Mouse (Mus musculus) adrenal gland, adult 8-10 months (tissue): ENCODE measurements around the gene Nudt8. TPM values are rescaled to one million over a fixed set of nuclear protein-coding genes. Genes with fewer than 3 reads are reported as not detected.

Experiments
- DNase-seq: peaks from one replicate; pipeline ENCODE4 v3.0.0; 2022
- total RNA-seq, 4 experiments: library from RNA; stranded (reverse); gene quantifications; 2 replicates each; pipeline ENCODE4 v1.2.4; 2022

Nudt8 gene
- total RNA-seq, 4 experiments from 2014 or later = 22.8 to 27.3 (median 24.7) TPM

GRCm38 (mm10) chr19:3988066-3988465 is 12.3 kb upstream of the Nudt8 start:
- DNase-seq = no peak

DNA sequence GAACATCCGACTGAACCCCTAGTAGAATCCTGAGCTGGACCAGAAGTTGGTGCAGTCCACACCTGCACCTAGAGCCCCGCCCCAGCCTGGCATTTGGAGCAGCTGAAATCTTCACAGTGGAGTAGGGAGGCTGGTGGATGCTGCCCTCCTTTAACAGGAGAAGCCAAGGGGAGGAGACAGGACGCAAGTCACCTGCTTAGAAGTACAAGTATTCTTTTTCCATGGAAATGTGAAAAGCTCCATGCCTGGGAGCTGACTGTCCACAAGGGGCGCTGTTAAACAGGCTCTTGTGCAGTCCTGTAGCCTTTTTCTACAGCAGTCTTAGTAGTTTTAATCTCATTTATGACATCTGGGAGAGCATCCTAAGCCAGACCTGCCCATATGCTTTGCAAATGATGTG is 11.6 kb upstream of the Nudt8 start:
- no peak for DNase-seq

DNA sequence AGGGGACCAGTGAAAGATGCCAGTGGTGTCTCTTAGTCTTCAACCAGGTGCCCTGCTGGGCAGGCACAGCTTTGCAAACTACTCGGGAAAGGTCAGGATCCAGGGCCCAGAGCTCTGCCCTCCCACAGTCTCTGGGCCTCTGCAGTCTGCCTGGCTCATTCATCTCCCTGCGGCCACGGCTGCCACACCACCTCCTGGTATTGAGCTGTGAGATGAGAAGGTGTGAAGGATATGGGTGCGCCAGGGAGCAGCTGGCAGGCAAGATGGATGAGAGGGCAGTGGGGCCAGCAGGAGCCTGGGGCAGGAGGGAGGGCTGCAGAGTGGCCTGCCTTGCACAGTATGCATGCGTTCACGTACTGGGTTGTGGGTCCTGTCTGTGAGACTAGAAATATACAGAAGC is 9.6 kb upstream of the Nudt8 start:
- no peak for DNase-seq

DNA sequence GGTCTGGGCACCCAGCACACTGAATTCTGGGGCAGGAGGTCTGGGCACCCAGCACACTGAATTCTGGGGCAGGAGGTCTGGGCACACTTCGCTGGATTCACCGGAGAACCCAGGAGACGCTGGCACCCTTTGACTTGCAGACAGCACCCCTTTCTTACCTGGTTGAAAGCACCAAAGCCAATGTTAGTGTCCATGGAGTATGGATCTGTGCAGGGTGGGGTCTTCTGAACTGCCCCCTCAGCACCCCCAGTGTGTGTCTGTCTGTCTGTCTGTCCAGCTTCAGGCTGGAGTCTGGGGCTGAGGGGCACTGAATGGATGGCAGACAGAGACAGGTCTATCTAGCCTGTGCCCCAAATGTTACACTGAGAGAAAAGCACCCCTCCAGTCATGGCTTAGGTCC is 8.8 kb upstream of the Nudt8 start:
- no peak for DNase-seq

DNA sequence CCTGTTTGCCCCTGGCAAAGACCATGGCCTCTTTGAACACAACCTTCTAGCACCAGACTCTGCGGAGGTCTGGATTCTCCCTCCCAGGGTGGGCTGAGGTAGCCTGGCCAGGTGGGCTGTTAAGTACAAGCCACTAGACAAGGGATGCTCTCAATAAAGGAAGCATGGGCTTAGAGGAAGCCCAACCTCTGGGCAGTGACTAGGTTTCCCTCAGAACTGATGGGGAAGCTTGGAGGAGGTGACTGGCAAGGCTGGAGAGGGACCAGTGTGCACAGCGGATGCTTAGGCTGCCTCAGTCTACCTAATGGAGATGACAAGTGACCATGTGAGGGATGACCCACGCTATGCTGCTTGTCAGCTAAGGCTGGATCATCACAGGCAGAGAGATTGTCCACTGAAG is 8.4 kb upstream of the Nudt8 start:
- no peak for DNase-seq

- no peak for DNase-seq
These were observed 8.0 kb upstream of the Nudt8 start, which contains the start of gene Tbx10 for GRCm38 (mm10) chr19:3992416-3992815. Tbx10 (plus strand) TSS chr19:3992752.

GRCm38 (mm10) chr19:3994932-3995331 is 5.4 kb upstream of the Nudt8 start:
- no peak for DNase-seq

DNA sequence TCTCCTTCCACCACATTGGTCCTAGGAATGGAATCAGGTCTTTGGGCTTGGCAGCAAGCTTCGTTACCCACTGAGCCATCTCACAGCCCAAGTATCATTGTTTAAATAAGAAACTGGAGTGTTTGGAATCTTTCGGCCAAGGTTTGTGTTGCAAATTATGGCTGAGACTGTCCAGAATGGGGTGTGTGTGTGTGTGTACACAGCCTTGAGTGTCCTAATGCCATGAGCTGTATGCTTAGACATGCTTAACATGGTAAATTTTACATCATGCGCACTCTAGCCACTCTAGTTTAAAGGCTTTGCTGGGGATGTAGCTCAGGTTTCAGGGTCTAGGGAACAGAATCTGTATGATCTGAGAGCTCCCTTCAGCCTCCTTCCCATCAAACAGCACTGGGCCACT is 4.9 kb upstream of the Nudt8 start:
- DNase-seq = no peak

GRCm38 (mm10) chr19:3996106-3996505 is 4.3 kb upstream of the Nudt8 start:
- DNase-seq = no peak

DNA sequence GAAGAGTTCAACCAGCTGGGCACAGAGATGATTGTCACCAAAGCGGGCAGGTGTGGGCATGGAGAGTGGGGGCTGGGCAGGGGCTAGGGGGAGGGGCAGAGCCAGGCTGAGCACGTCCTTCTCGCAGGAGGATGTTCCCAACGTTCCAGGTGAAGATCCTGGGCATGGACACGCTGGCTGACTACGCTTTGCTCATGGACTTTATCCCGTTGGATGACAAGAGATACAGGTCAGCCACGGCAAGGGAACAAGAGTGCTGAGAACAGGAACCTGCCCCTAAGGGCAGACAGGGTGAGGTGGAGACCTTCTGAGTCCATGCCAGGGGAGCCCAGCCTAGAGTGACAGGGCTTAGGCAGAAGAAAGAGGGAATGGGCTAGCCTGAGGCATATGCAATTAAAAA is 3.6 kb upstream of the Nudt8 start:
- no peak for DNase-seq

GRCm38 (mm10) chr19:3997231-3997630 is 3.1 kb upstream of the Nudt8 start:
- no peak for DNase-seq

DNA sequence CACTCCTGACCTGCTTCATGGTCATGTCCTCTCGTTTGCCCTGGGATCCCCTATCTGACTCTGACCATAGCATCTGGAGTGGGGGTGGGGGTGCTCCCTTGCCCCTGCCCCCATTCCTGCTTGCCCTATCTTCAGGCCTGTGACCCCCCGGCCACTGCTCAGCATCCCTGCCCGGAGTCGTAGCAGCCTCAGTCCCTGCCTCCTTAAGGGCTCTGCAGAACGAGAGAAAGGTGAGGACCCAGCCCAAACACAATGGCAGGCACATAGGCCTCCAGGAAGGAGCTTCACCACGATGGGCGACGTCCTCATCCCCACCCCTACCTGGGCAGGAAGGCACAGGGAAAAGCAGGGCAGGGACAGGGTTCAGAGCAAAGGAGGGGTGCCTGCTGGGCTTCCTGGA is 2.0 kb upstream of the Nudt8 start:
- no peak for DNase-seq

DNA sequence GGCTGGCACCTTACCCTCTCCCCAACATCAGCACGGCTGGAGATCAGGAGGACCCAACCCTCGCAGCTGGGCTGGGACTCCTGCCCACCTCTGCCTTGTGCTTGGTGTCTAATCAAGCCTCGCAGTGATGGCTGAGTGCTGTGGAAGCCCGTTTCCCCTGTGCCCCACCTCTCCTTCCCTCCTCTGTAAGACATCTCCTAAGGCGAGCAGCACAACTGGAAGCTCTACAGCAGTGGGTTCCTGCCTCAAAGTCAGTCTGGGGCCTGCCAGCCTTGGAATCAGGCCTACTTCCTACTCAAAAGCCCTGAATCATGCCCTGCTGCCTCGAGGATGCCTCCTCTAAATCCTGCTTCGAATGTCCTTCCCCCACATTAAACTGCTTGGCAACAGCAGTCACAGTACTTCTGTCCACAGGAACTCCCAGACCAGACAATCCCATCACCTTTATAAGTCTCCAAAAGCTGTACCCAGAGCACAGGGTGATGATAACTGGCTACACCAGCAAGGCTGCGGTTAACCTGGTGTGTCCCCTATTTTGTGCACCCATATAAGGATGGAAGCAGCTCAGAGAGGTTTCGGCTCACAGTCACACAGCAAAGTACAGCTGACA is 1.2 kb upstream of the Nudt8 start:
- no peak for DNase-seq

DNA sequence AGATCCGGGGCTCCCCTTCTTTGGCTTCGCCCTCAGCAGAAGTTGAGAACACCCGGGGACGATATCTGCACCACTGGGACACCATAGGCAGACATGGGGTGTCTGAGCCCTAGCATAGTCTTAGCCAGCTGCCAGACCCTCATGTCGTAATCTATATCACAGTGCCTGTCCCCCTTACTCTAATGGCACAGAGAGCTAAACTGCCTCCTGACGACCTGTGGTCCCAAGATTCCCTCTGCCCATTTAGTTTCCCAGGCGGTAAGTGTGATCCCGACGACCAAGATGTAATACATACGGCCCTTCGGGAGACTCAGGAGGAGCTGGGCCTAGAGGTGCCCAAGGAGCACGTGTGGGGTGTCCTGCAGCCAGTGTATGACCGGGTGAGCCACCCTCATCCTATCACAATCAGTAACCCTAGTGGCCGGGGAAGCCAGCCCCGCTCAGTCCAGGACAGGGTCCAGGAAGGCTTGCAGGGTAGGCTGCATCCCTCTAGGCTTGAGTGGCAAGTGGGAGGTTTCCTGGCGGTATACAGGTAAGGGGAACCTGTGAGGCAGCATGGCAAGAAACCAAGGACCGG is 657 bp downstream of the Nudt8 start:
- no peak for DNase-seq

- no peak for DNase-seq
These were observed 1.4 kb downstream of the Nudt8 start for GRCm38 (mm10) chr19:4001752-4002151.

- DNase-seq = no peak
These were observed 2.7 kb downstream of the Nudt8 start, which contains the start of gene Doc2g for GRCm38 (mm10) chr19:4003112-4003511. Doc2g (plus strand) TSS chr19:4003313.

DNA sequence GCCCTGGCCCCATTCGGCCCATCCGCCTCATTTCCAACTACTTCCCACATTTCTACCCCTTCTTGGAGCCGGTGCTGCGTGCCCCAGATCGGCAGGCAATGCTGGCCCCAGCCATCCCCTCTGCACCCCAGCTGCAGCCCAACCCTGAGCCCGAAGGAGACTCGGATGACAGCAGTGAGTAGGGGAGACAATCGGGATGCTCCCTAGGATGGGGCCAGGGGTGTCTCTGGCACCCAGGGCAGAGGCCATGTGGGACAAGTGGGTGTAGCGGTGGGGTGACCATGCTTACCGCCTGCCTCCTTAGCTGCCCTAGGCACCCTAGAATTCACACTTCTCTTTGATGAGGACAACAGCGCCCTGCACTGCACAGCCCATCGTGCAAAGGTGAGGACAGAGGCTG is 3.3 kb downstream of the Nudt8 start:
- no peak for DNase-seq

DNA sequence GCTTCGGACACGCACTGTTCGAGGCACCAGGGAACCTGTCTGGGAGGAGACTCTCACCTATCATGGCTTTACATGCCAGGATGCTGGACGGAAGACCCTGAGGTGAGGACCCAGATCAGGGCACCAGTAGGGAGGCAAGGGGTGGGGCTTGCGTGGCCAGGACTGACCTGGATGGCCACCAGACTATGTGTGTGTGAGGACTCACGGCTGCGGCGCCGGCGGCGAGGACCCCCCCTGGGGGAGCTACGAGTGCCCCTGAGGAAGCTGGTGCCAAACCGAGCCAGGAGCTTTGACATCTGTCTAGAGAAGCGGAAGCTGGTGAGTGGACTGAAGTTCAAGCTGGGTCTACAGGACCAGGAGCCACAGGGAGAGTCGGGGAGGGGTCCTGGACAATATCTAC is 4.0 kb downstream of the Nudt8 start:
- no peak for DNase-seq

DNA sequence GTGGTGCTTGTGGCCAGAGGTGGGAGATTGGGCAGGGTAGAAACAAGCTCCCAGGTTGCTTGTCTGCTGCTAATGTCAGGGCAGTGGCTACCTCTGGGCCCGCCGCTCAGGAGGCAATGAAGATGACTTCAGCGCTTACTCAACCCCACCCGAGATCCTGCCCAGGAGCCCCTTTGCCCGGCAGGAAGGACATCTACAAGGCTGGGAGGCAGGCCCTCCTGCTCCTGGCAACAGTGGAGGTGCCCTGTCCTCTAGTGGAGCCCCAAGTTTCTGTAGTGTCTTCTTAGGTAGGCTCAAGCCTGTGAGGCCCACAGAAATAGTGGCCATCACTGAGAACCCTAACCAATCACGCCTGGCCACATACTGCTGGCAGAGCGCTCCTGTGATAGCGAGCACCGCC is 4.7 kb downstream of the Nudt8 start:
- no peak for DNase-seq

- no peak for DNase-seq
These were observed 5.6 kb downstream of the Nudt8 start for GRCm38 (mm10) chr19:4005971-4006370.

GRCm38 (mm10) chr19:4011086-4011485 is 10.7 kb downstream of the Nudt8 start:
- no peak for DNase-seq

DNA sequence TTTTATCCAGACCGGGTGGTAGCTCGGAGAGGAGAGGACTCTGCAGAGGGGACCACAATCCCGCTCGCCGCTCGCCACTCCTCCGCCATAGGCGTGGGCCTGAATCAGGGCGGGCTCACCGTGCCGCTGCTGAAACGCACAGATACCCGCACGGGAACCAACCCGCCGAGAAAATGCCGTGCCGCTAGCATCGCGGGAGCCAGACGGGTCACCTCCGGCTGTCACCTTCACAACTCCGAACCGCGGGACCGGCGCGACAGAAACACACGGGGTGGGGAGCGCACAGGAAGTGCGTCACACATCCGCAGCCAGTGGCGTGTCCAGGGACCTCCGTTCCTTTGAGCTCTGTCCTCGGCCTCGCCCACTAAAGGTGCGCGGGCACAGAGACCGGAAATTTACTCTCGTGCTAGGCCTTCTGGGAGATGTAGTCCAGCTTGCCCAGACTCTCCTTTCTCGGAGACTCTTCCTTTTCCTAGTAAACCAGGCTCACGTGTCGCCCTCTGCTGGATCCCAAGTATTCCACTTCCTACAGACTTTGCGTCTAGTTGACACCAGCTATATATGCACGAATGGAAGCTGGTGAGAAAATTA is 12.1 kb downstream of the Nudt8 start, which contains the start of gene Ndufv1:
TSS of gene Ndufv1 (minus strand) at position 375 of the 591 bp plus-strand sequence.
- peak; percentile 99 for DNase-seq

DNA sequence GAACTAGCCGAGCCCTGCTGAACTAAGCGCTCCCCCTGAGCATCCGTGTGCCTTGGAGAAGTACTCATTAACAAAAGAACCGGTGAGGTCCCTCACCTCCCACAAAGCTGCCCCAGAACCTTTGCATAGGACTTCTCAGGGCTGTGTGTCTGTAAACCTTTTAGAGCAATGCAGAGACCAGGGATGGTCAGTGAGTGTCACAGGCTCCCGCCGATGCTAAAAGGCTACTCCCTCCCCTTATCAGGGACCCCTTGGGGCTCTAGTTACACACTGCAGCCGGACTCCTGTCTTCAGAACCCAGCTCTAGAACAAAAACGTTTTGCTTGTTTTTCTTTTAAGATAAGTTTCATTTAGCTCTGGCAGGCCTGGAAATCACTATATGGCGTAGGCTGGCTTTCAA is 12.7 kb downstream of the Nudt8 start:
- DNase-seq = no peak

- no peak for DNase-seq
These were observed 14.4 kb downstream of the Nudt8 start for GRCm38 (mm10) chr19:4014802-4015201.
